Mouse (Mus musculus) myocyte (in vitro differentiated cells): ENCODE data around the gene Zbtb9. TPM values are rescaled to one million over a fixed set of nuclear protein-coding genes. Genes with fewer than 3 reads are reported as not detected.
A peak's percentile ranks its signal among the peaks of the same experiment; 100 is the strongest.

Experiments used
- H3K27me3 ChIP-seq: one replicate; pipeline ENCODE4 v1.6.1; 2011; ENCODE audit not compliant: control insufficient read depth, insufficient read depth, insufficient read length
- H3K36me3 ChIP-seq: one replicate; pipeline ENCODE4 v1.6.1; 2011; ENCODE audit not compliant: control insufficient read depth, insufficient read depth
- H3K4me2 ChIP-seq: one replicate; pipeline ENCODE4 v1.6.1; 2011; ENCODE audit warnings: low read depth, control low read depth
- H3K4me3 ChIP-seq: one replicate; pipeline ENCODE4 v1.5.1; 2011; ENCODE audit warnings: mild to moderate bottlenecking, control low read depth, moderate library complexity
- H3K79me2 ChIP-seq: one replicate; pipeline ENCODE4 v1.6.1; 2011; ENCODE audit not compliant: control insufficient read depth, insufficient read depth
- H3ac ChIP-seq: one replicate; pipeline ENCODE4 v1.6.1; 2011; ENCODE audit not compliant: control insufficient read depth, insufficient read length
- CEBPB ChIP-seq: IDR thresholded peaks from 2 replicates; pipeline ENCODE4 v1.6.1; 2011; ENCODE audit warnings: mild to moderate bottlenecking, moderate library complexity; ENCODE audit not compliant: poor library complexity, insufficient read depth, severe bottlenecking
- E2F4 ChIP-seq: IDR thresholded peaks from one replicate; pipeline ENCODE4 v1.6.1; 2011; ENCODE audit warnings: mild to moderate bottlenecking, control low read depth, moderate library complexity; ENCODE audit not compliant: insufficient read depth
- MAX ChIP-seq: IDR thresholded peaks from one replicate; pipeline ENCODE4 v1.6.1; 2011; ENCODE audit warnings: low read depth, mild to moderate bottlenecking, control low read depth
- MYOD1 ChIP-seq, 3 experiments: IDR thresholded peaks; one replicate each; pipeline ENCODE4 v1.6.1; 2011; ENCODE audit warnings: control low read depth in 2 of 3, low read depth in 2 of 3, mild to moderate bottlenecking in 2 of 3, moderate library complexity in 1 of 3; ENCODE audit not compliant: insufficient read length in 2 of 3, control insufficient read depth in 1 of 3
- MYOG ChIP-seq, 3 experiments: IDR thresholded peaks; one replicate each; pipeline ENCODE4 v1.6.1; 2011; ENCODE audit warnings: control low read depth in 2 of 3, low read depth in 2 of 3, mild to moderate bottlenecking in 2 of 3; ENCODE audit not compliant: insufficient read length in 2 of 3, control insufficient read depth in 1 of 3, insufficient read depth in 1 of 3
- POLR2A ChIP-seq: IDR thresholded peaks from one replicate; pipeline ENCODE4 v1.6.1; 2011; ENCODE audit warnings: low read depth, mild to moderate bottlenecking, control low read depth, moderate library complexity; ENCODE audit not compliant: insufficient read length
- POLR2AphosphoS2 ChIP-seq: IDR thresholded peaks from one replicate; pipeline ENCODE4 v1.6.1; 2011; ENCODE audit warnings: low read depth, control low read depth; ENCODE audit not compliant: insufficient read length
- REST ChIP-seq: IDR thresholded peaks from one replicate; pipeline ENCODE4 v1.6.1; 2011; ENCODE audit warnings: mild to moderate bottlenecking, control low read depth, moderate library complexity; ENCODE audit not compliant: insufficient read depth, insufficient read length
- SRF ChIP-seq: IDR thresholded peaks from one replicate; pipeline ENCODE4 v1.6.1; 2011; ENCODE audit warnings: low read depth; ENCODE audit not compliant: control insufficient read depth, insufficient read length
- TCF12 ChIP-seq: IDR thresholded peaks from one replicate; pipeline ENCODE4 v1.6.1; 2011; ENCODE audit warnings: mild to moderate bottlenecking, control low read depth; ENCODE audit not compliant: poor library complexity, insufficient read depth, severe bottlenecking
- TCF3 ChIP-seq: IDR thresholded peaks from one replicate; pipeline ENCODE4 v1.6.1; 2011; ENCODE audit warnings: low read depth, control low read depth; ENCODE audit not compliant: insufficient read length
- USF1 ChIP-seq: IDR thresholded peaks from one replicate; pipeline ENCODE4 v1.6.1; 2011; ENCODE audit warnings: low read depth, mild to moderate bottlenecking, control low read depth, moderate library complexity
- polyA plus RNA-seq: library from polyadenylated mRNA; unstranded; fragments of >200 nt; fragmentation: generic; extraction: Trizol; gene quantifications from one replicate; pipeline ENCODE4 v1.2.1, GENCODE M21; 2012; ENCODE audit warnings: missing spikeins

Zbtb9 gene
- polyA plus RNA-seq, 1 experiment, result 8.8 TPM

DNA sequence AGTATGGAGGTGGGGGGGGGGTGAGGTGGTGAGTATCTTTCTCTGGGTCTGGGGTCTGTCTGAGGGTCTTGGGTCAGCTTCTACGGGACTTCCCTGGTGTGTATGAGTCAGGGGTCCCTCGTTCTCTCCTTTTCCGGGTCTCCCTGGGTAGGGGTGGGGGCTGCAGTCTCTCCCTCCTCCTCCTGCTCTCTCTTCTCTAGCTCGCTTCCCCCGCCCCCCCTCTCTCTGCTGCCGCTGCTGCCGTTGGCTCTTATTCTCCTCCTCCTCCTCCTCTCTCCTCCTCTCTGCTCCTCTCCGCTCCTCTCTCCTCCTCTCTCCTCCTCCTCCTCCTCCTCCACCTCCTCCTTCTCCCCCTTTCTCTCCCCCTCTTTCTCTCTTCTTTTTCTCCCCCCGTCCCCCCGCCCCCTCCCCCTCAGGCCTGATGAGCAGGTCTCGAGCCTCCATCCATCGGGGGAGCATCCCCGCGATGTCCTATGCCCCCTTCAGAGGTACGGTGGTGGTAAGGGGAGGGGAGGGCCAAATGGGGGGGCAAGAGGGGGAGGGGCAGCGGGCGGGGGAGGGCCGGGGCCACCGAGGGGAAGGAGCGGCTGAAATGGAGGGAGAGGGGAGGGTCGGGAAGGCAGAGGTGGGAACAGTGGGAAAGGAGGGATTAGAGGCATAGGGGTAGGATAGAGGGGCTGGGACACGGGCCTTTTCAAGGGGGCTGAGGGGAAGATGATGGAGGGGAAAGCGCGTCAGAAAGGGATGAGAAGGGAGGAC, 31.8 kb upstream of the Zbtb9 start, which contains the start of gene Syngap1:
Syngap1 (plus strand) TSS at position 223 of the 759 bp plus-strand sequence.
- TF ChIP-seq MYOG (IDR thresholded peaks at IDR 0.05; ENCODE audit: control insufficient read depth in 1 of 3, insufficient read depth in 1 of 3, insufficient read length in 2 of 3, low read depth in 2 of 3) (no peak), SRF (no peak), E2F4 (no peak), TCF3 (no peak), POLR2A (no peak), USF1 (no peak), MYOD1 (IDR thresholded peaks at IDR 0.05; ENCODE audit: control insufficient read depth in 1 of 3, insufficient read length in 2 of 3, low read depth in 2 of 3) (no peak), CEBPB (no peak), POLR2AphosphoS2 (no peak), REST (no peak)
- Histone ChIP-seq H3K4me2 (peak within 1 kb of the TSS; percentile 84), H3K79me2 (peaks cover 13% of the 10 kb centered on the region), H3K36me3 (no peaks in the 10 kb centered on the region), H3ac (peak within 1 kb of the TSS; percentile 58), H3K27me3 (no peaks in the 10 kb centered on the region), H3K4me3 (peak within 1 kb of the TSS; percentile 71)

GRCm38 (mm10) chr17:26941841-26942570, 31.0 kb upstream of the Zbtb9 start:
- Histone ChIP-seq H3K4me2 (peak overlapping the region; percentile 84), H3K27me3 (no peaks in the 10 kb centered on the region), H3K79me2 (peaks cover 12% of the 10 kb centered on the region), H3K4me3 (peak overlapping the region; percentile 71), H3ac (no peak overlapping the region), H3K36me3 (no peaks in the 10 kb centered on the region)
- TF ChIP-seq SRF (no peak), TCF3 (no peak), MAX (no peak), TCF12 (no peak), MYOG (IDR thresholded peaks at IDR 0.05; ENCODE audit: control insufficient read depth in 1 of 3, insufficient read depth in 1 of 3, insufficient read length in 2 of 3, low read depth in 2 of 3) (no peak)

- no peak for TF ChIP-seq CEBPB
- TF ChIP-seq REST, result no peak
- no peak for TF ChIP-seq POLR2AphosphoS2
- no peak for TF ChIP-seq USF1
- no peak for TF ChIP-seq POLR2A
- TF ChIP-seq MYOD1 (IDR thresholded peaks at IDR 0.05; ENCODE audit: control insufficient read depth in 1 of 3, insufficient read length in 2 of 3, low read depth in 2 of 3), result no peak
- TF ChIP-seq TCF3, result no peak
- TF ChIP-seq E2F4, result no peak
- no peak for TF ChIP-seq TCF12
- TF ChIP-seq SRF, result no peak
- TF ChIP-seq MAX, result no peak
- H3ac ChIP-seq, result no peak overlapping the region
- no peaks in the 10 kb centered on the region for H3K27me3 ChIP-seq
- no peaks in the 10 kb centered on the region for H3K79me2 ChIP-seq
- no peaks in the 10 kb centered on the region for H3K36me3 ChIP-seq
- peak overlapping the region; percentile 14 for H3K4me3 ChIP-seq
- H3K4me2 ChIP-seq, result peak overlapping the region; percentile 70
Observed at GRCm38 (mm10) chr17:26945824-26946495, 27.0 kb upstream of the Zbtb9 start.

DNA sequence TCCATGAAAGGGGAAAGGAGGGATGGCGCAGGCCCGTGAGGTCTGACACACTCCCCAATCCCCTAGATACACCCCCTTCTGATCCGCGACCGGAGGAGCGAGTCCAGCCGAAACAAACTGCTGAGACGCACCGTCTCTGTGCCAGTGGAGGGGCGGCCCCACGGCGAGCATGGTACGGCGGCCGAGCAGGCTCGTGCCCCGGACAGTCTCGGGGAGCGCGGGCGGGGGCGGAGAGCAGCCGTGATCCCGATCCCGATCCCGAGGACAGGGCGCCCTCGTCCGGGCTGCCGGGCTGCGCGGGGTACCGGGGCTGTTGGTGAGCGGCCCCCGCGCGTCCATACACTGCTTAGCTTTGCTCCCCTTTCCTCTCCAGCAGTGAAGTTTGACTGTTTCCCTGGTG, 26.4 kb upstream of the Zbtb9 start:
- H3ac ChIP-seq, result no peak overlapping the region
- no peaks in the 10 kb centered on the region for H3K79me2 ChIP-seq
- H3K4me2 ChIP-seq, result peak overlapping the region; percentile 70
- no peaks in the 10 kb centered on the region for H3K36me3 ChIP-seq
- no peaks in the 10 kb centered on the region for H3K27me3 ChIP-seq
- TF ChIP-seq MAX, result no peak
- no peak for TF ChIP-seq TCF3
- no peak for TF ChIP-seq SRF
- TF ChIP-seq USF1, result no peak
- no peak for TF ChIP-seq MYOD1 (IDR thresholded peaks at IDR 0.05; ENCODE audit: control insufficient read depth in 1 of 3, insufficient read length in 2 of 3, low read depth in 2 of 3)
- peak; percentile 73 for TF ChIP-seq POLR2A
- TF ChIP-seq E2F4, result no peak
- peak; percentile 50 for TF ChIP-seq POLR2AphosphoS2
- no peak for TF ChIP-seq MYOG (IDR thresholded peaks at IDR 0.05; ENCODE audit: control insufficient read depth in 1 of 3, insufficient read depth in 1 of 3, insufficient read length in 2 of 3, low read depth in 2 of 3)
- peak overlapping the region; percentile 14 for H3K4me3 ChIP-seq
